Mouse (Mus musculus): ENCODE data around the gene Cbs. TPM values are rescaled to one million over a fixed set of nuclear protein-coding genes. Genes with fewer than 3 reads are reported as not detected.

Gene Cbs
- 0.99 TPM for polyA plus RNA-seq (2014; fragmentation: Illumina TruSeq; extraction: RNeasy Lipid Tissue Mini Kit (QIAGEN cat#74804); ENCODE audit: low read depth, low replicate concordance)

GRCm38 (mm10) chr17:31636942-31637811, at the start of gene Cbs:
Gene Cbs, minus strand, starts transcription at chr17:31637238.

GRCm38 (mm10) chr17:31677507-31677906, 40.5 kb upstream of the Cbs start, which contains the start of gene Cryaa:
Gene Cryaa, plus strand, starts transcription at chr17:31677807.

GRCm38 (mm10) chr17:31658468-31659185, 21.6 kb upstream of the Cbs start, which contains the start of gene U2af1:
Gene U2af1, minus strand, starts transcription at chr17:31658892.

GRCm38 (mm10) chr17:31564015-31564857, 72.8 kb downstream of the Cbs start, which contains the start of gene Pknox1:
Gene Pknox1, plus strand, starts transcription at chr17:31564734.

Other genes with a start within 250 kb of the Cbs start
- gene Wdr4, start 117.3 kb downstream of the Cbs start, polyA plus RNA-seq (2014; fragmentation: Illumina TruSeq; extraction: RNeasy Lipid Tissue Mini Kit (QIAGEN cat#74804); ENCODE audit: low read depth, low replicate concordance), result 11.1 TPM
- 1,028 TPM for gene Ndufv3, start 117.1 kb downstream of the Cbs start, polyA plus RNA-seq (2014; fragmentation: Illumina TruSeq; extraction: RNeasy Lipid Tissue Mini Kit (QIAGEN cat#74804); ENCODE audit: low read depth, low replicate concordance)
- gene Pknox1, start 72.5 kb downstream of the Cbs start, polyA plus RNA-seq (2014; fragmentation: Illumina TruSeq; extraction: RNeasy Lipid Tissue Mini Kit (QIAGEN cat#74804); ENCODE audit: low read depth, low replicate concordance), result 10.4 TPM
- gene U2af1, start 21.7 kb upstream of the Cbs start, polyA plus RNA-seq (2014; fragmentation: Illumina TruSeq; extraction: RNeasy Lipid Tissue Mini Kit (QIAGEN cat#74804); ENCODE audit: low read depth, low replicate concordance), result 85.5 TPM
- not detected for gene Cryaa, start 40.6 kb upstream of the Cbs start, polyA plus RNA-seq (2014; fragmentation: Illumina TruSeq; extraction: RNeasy Lipid Tissue Mini Kit (QIAGEN cat#74804); ENCODE audit: low read depth, low replicate concordance)
- 27.4 TPM for gene Sik1, start 218.6 kb upstream of the Cbs start, polyA plus RNA-seq (2014; fragmentation: Illumina TruSeq; extraction: RNeasy Lipid Tissue Mini Kit (QIAGEN cat#74804); ENCODE audit: low read depth, low replicate concordance)

Measured in heart, adult 10 weeks (tissue).